Mouse (Mus musculus): ENCODE data around the gene Olfr311.

DNA sequence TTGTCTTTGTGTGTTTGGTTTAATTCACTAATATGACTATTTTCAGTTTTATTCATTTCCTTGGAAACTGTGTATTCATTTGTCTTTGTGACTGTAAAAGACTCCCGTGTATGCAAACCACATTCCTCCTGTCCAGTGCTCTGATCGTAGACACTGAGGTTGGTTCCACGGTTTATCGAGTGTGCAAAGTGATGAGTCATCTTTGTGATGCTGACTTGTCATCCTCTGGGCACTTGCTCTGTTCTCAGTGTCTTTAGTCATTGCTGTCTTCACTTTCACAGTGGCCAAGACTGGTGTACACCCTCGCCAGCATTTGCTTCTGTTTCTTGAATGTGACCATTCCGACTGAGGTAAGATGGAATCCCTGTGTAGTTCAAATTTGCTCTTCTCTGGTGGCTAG lies 48.4 kb upstream of the Olfr311 start:
- no peak for TF ChIP-seq POLR2A (IDR thresholded peaks at IDR 0.05; ENCODE audit: low read depth, low read length)
- no peak for TF ChIP-seq CTCF (conservative IDR thresholded peaks at IDR 0.05 in 1 of 2, IDR thresholded peaks at IDR 0.05 in 1 of 2; ENCODE audit: low read depth in 2 of 2, low read length in 2 of 2)
- no peak; the same call in 1 of the 2 replicates for TF ChIP-seq EP300 (IDR thresholded peaks at IDR 0.05; ENCODE audit: low read length)
- no peak for TF ChIP-seq PAX5 (IDR thresholded peaks at IDR 0.05; ENCODE audit: low read length)
- no peak for TF ChIP-seq CHD2 (IDR thresholded peaks at IDR 0.05; ENCODE audit: low read length)
- TF ChIP-seq USF1 (IDR thresholded peaks at IDR 0.05; ENCODE audit: low read depth, low read length): no peak
- TF ChIP-seq MAX (IDR thresholded peaks at IDR 0.05; ENCODE audit: low read length): no peak
- no peak for TF ChIP-seq TBP (conservative IDR thresholded peaks at IDR 0.05; ENCODE audit: low read depth, low read length)
- TF ChIP-seq UBTF (IDR thresholded peaks at IDR 0.05; ENCODE audit: low read depth, low read length): no peak
- no peak for TF ChIP-seq HCFC1 (IDR thresholded peaks at IDR 0.05; ENCODE audit: low read depth, low read length)
- no peak for TF ChIP-seq ZMIZ1 (IDR thresholded peaks at IDR 0.05; ENCODE audit: low read depth, low read length)
